Mouse (Mus musculus) adrenal gland, adult 18-20 months (tissue): ENCODE results near the gene Wdpcp. TPM values are rescaled to one million over a fixed set of nuclear protein-coding genes. Genes with fewer than 3 reads are reported as not detected.

ENCODE experiments used
- DNase-seq, 2 experiments: peaks; one replicate each; pipeline ENCODE4 v3.0.0; 2021 to 2022; ENCODE audit warnings: low spot score in 2 of 2
- total RNA-seq, 2 experiments: library from RNA; stranded (reverse); gene quantifications; 1 replicate in 1 of 2; 2 replicates in 1 of 2; pipeline ENCODE4 v1.2.3; 2021

Wdpcp gene
- total RNA-seq, 2 experiments from 2014 or later: 15.2 to 18.8 TPM

DNA sequence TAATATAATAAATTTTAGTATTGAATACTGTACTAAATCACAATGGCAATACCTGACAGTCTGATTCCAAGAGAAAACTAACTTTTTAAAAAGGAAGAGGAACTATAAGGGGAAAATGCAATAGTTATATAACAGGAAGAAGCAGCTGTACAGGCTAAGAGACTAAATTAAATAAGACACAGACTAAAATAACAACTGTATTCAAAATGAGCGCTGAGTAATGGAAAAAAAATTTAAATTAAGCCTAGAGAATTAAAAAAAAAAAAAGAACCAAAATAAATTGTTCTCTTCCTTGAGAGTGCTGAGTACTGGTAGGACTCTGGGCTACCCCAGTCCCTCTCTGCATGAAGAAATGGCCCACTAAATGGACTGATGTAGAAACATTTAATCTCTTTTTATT lies 4.3 kb upstream of the Wdpcp start:
- DNase-seq: no peak

DNA sequence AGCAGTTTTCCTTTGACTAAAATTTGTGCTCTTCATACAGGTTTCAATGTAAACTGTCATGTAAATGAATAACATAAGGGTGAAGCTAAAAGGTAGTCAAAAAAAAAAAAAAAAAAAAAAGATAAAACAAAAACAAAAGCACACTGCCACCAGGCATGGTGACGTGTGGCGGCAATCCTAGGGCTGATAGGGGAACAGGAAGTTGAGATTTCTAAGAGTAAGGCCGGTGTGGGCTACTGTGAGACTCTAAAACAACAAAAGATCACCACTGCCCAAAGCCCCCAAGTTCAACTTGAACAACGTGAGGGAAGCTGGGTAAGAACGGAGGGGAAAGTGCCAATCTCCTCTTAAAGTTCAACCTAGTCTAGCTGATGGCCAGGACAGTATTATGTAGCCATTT lies 3.0 kb upstream of the Wdpcp start:
- no peak for DNase-seq

DNA sequence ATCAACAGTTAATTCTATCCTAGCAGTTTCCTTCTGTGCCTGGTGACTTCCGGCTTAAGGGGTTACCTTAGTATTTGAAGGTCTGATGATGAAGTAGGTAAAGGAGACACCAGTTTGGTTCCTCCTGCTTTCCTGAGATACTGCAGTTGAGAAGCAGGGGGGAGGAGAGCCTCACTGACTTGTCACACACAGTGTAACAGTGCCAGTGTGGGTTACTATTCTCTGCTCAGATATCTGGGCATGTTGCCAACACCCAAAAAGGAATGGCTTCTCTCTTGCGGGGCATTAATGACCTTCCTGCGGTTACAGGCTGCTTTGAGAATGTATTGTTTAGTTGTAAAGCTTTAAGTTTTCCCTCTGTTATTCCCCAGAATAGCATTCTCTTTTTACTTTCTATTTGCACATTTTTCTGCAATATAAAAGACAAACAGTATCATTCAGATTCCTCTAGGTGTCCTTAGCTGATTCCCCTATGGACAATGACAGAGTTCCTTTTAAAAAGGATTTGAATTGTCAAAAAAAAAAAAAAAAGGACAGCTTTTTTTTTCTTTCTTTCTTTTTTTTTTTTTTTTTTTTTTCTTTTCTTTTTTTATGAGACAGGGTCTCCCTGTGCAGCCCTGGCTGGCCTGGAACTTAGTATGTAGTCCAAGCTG lies 2.5 kb upstream of the Wdpcp start:
- DNase-seq: peak in 1 of 2 experiments; percentile 46

DNA sequence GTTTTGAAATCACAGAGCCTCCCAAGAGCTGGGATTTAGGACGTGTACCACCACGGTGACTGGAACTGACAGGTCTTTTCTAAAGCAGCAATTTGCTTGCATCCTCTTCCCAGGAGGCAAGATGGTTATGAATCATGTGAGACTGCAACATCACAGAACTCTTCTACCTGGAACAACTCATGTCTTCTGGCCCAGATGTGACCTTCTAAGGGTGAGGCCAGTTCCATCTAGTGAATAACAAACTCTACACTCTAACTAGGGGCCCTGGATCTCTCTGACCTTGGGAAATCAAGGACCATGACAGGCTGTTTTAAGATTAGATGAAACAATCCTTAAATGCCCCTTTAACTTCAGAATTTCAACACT lies 1.9 kb upstream of the Wdpcp start:
- no peak for DNase-seq

DNA sequence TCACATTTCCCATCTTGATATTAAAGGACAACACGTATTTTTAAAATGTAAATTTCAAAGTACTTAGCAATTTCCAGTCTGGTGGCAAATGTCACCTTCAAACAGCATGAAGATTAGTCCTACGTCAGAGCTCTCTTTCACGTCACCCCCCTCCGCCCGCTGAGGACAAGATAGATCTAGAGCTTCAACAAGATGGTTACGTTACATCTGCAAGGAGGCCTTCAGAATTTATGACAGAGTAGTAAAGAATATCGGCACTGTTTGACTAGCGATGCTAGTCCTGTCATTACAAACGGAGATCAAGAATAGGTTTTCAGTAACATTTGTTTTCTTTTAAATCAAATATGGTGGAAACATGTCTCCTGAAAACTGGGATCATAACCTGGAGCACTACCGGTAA lies 1.1 kb upstream of the Wdpcp start:
- no peak for DNase-seq

DNA sequence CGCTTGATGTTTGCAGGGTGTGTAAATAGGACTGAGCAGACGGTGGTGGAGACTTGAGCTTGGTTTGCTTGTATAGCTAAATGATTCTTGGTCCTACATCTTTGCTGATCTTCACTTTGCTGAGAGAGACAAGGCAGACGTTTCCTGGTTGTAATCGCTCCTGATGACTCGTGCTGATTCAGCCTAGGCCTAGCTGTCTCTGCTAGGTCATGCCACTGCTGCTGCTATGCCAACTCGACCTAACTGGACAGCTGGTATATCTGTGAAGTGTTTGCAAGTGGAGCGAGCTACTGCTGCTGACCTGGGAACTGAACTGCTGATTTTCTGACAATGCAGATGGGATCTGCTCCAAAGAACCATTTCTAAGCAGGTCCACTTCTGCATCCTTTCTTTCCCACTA lies 9.4 kb downstream of the Wdpcp start:
- DNase-seq: no peak

DNA sequence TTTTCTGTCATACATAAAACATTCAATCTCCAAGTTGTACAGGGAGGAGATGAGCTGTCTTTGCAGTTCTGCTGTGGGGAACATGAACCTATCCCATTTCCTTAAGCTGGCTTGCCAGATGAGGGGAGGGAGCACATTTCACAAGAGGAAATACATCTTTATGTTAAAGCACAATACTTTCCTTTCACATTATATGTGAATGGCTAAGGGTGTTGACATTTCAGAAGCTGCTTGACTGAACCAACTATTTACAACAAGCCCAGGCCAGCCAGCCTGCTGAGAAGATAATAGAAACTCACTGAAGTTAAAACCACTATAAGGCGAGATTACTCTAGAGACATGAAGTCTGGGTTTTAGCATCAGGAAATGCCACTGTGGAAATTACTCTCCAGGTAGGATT lies 11.3 kb downstream of the Wdpcp start:
- DNase-seq: no peak

DNA sequence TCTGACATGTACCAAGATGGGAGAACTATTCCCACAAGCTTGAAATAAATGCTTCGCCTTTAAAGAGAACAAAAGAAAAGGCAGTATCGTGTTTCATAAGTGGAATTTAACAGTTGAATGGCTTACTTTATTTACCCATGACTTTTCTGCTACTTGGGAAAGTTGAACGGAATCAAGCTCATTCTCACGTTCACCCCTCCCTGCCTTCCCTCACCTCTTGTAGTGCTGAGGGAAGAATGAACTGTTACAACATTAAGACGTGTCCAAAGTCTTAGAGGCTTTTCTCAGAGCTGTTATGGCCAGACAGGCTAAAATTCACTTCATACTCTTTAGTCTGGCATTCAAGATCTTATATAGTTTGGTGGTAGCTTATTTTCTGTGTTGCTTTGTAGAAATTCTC lies 30.5 kb downstream of the Wdpcp start:
- no peak for DNase-seq

DNA sequence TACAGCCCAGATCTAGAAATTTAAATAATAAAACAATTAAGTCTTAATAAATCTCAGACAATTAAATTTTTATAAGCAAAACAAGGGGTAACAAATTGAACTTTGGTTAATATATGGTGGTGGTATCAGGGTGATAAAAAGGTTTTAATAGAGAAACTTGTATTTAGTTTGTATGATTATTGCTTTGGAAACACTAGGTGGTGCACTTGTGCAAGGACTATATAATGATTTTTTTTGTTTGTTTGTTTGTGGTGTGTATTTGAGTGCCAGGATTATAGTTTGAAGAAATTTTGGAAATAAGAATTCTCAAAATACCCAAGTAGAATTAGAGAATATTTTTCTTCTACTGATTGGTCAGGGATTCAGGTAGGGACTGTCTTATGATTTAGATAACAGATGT lies 43.9 kb downstream of the Wdpcp start:
- DNase-seq: no peak

DNA sequence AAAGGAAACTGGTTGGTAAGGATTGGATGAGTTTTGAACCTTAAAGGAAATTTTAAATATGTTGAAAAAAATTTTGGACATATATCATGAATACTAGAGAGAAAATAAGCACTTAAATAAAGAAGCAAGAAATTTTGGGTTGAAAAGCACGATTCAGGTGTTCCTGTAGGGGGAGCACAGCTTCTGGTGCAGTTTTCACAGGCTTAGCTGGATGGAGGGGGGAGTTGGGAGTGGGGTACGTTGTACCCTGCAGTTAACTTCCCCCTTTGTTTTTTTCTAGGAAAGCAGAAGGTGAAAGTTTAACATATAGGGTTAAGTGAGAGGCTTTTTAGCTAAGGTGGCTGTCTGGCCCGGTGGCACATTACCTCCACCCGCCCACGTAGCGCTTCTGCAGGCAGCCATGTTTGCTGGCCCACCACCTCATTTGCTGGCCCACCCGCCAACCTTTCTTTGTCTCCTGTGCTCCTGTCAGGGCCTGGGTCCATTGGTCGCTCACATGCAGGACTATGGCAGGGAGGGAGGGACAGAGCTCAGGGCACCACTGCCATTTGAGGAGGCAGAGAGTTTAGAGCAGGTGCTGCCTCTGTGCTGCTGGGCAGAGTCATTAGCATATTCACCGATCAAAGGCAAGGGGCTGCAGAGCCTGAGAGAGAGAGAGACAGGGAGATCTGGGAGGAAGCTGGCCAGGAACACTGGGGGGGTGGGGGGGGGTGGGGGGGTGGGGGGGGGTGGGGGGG lies 62.3 kb downstream of the Wdpcp start:
- DNase-seq: no peak

DNA sequence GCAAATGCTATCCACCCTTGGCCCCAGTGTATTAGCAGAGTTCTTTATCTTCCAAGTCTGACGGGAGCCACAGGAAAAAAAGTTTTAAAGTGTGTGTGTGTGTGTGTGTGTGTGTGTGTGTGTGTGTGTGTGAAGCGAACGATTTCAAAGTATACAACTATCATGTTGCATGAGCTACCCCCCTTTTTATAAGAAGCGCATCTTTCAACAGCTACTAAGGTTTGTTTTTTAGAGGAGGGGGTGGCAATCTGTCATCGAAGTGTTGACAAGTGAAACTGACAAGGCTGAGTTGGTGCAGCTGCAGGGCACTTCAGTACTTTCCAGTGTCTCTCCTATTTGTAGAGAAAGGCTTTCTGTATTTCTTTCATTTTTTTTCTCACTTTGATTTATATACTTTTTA lies 66.3 kb downstream of the Wdpcp start:
- no peak for DNase-seq

DNA sequence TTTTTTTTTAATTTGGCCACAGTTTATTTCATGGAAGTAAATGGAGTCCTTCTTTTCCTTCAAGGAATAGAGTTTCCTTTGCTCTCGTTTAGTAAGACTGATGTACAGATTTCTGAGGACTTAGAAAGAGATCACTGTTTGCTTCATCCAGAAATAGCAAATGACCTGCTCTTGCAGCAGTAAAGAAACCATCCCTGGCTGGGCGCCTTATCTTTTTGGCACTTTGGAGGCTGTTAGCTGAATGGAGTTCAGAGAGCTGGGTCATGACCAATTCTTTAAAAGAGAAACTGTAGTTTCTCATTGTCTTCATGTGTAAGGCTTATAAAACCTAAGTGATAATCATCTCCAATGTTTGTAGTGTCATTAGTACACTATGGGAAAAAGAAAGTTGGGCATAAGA lies 67.5 kb downstream of the Wdpcp start:
- DNase-seq: no peak

DNA sequence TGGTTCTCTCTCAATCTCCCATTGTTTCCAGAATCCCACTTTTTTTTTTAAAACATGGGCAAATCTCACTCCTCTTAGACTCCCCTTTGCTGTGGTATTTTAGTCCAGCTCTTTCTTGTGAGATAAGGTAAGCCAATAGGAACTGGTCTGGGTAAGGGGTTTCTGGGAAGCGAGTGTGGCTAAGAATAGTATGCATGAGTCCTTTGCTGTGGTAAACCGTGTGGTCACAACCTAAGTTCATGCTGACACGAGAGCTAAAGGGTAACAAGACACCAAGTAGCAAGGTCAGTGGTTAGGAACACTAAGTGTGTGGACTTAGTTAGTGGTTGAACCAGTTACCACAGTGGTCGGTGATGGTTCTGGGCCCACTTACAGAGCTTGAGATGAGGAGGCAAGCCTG lies 72.2 kb downstream of the Wdpcp start:
- DNase-seq: no peak

DNA sequence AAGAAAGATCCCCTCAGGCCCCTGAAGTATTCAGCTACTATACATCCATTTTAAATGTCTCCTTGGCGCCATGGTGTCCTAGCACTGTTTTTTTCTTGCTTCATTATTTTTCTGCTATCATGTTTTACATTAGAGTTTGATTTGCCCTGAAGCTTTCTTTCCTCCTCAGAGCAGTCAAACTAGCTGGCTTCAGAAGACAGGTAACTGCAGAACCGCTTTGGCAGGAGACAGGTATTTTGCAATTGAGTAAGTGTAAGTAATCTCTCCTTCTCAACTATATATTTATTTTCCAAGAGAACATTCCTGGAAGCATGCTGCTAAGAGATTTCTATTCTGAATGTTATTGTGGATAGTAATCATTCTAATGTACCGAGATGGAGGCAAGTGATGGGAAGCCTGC lies 74.1 kb downstream of the Wdpcp start:
- no peak for DNase-seq

DNA sequence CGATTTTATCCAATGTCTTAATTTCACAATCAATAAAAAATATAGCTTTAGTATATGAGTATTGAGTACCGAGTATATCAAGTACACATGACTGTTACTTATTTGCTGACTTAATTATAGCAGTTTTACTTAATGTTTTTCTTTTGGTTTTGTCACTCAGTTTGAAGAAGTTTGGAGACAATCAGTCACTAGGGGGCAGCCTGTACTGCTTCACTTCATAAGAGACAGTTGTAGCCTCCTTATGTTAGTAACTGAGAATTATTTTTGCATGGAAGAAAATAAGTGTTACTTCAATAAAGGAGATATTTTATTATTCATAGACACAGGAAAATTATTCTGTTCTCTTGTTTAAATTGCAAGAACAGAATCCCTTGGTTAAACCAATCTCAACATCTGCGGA lies 87.0 kb downstream of the Wdpcp start:
- DNase-seq: no peak

DNA sequence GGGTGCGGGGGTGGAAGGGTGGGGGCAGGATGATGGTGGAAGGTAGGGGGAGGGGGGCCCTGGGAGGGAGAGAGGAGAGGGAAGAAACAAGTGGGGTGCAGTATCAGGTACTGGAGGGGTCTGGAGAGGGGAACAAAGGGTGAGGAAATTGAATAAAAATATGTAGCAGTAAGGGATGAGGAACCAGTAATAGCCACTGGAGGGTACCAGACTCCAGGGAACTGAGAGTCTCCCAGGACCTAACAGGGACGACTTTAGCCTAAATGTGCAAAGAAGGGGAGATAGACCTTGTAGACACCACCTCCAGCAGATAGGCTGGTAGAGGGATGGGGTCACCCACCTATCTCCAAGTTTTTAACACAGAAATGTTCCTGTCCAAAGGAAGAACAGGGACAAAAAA lies 105.0 kb downstream of the Wdpcp start:
- DNase-seq: no peak

DNA sequence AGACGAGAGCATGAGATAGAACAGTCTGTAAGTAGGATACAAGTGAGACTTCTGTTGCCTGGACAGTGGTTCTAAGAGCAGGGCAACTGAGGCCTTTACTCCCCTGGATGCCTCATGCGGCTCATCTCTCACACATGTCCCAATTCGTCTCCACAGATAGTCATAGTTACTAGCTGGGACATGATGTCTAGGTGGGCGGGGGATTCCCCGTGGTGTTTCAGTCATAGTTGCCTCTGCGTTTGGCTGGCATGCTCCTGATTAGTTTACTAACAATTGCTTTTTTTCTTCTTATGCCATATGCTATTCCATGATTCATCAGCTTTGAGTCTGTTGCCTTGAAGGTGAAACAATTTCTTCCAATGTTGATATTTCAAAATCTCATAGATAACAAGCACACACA lies 116.4 kb downstream of the Wdpcp start:
- DNase-seq: no peak

DNA sequence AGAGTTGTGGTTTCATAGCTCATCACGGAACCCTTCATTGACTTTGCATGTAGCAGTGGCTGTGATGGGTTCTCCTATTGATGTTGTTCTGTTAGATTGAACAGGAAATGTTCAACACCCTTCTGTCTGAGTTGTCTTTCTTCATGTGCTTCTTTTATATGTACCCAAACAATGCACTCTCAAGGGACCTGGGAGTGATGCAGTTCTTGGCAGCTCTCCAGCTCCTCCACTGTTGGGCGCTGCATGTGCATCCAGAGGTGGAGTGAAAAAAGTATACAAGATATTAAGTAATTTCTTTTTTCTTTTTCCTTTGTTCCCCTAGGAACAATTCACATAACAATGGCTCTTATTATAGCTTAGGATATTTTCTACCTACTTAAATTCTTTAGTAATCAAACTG lies 118.7 kb downstream of the Wdpcp start:
- DNase-seq: no peak

DNA sequence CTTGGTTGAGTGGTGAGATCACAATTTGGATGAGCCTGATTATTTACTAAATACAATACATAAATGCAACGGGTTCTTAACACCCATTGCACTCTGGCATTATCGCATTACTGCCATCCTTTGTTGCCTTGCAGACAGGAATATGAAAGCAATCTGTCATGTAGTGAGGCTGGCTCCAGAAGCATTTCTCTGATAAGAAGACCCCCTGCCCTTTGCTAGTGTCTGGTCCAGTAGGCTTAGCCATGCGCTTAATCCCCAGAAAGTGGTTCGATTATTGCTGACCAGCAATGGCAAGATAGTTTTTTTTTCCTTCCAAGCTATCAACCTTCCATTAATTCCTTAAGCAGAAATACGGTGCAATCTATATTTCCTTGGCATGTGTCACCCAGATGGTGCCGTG lies 122.1 kb downstream of the Wdpcp start:
- DNase-seq: no peak

DNA sequence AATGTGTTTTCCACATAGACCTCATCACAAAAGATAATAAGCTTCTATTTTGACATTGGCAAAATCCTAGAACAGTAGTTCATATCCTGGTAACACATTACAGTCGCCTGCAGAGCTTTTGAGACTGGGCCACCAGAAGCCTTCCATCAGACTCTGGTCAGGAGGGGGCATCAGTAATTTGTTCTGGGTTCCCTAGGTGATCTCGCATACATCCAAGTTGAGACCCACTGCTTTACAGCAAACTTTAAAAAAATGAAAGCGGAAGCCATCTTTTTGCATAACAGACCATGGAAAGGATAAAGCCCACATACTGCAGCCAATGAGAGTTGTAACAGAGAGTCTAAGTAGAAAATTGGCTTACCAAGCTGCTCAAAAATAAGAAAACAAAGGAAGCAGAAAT lies 125.6 kb downstream of the Wdpcp start:
- DNase-seq: no peak

DNA sequence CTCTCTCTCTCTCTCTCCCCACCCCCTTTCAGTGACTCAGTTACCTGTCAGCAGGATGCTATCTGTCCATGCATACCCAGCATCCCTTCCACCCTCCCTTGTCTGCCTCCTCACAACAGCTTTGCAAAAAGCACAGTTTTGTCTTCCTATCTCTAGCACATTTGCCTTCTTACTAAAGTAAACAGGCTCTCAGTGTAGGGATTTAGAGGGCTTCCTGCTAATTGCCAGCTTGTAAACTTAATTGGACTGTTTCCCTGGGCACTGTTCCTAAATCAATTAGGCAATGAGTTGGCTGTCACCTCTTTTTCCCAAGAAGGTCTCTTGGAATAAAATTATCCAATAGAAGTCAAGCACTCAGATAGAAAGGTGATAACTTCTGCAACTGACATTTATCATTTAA lies 141.5 kb downstream of the Wdpcp start:
- DNase-seq: no peak

DNA sequence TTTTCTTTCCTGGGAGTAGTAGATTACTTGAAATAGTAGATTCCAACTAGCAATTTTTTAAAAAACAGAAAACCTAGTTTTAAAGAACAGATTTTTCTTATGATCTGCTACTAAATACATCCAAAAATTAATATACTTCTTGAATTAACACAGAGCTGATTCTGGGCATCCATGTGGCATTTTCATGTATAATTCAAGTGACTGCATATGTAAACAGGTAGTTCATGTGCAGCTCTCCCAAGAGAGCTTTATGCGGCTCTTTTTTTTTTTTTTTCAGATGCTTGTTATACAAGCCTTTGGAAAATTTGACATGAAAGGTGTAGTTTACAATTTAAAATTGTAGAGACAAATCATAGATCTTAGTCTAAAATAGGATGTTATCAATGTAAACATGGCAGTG lies 142.0 kb downstream of the Wdpcp start:
- DNase-seq: no peak

DNA sequence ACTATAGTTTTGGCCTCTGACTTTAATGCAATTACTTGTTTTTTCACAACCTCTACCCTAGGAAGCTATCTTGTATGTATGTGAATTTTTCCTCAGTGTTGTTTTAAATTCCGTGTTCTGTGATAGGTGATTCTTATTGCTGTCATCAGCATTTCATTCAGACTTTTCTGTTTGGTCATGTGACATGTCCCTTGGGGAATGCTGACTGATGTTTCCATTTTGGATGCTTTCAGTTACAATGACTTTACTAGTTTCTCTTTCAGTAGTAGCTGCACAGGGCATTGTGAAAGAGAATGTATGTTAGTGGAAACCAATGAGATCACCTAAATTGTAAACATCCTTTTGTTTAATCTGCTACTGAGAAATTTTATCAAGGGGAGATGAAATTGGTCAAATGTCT lies 154.3 kb downstream of the Wdpcp start:
- DNase-seq: no peak
